ENCODE assay signal across 12 mouse cellular contexts in the genomic region with DNA sequence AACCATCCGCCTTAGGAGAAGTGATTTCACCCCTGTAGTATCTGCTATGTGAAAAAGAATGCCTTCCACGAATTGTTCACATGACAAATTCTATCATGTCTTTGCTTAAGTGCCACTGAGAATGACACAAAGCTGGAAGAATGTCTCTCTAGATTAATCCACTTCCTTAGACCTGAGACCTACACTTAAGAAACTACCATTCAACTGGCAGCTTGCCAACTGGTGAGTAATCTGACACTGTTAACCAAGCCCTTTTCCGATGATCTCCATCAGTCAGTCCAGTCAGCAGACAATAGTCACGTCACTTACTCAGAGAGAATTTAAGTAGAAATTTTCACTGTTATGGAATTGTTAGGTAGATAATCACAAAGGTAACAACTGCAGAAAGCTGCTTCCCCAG.
DNase-seq lines count a peak whose midpoint lies in the region; ATAC-seq lines count a peak whose summit lies in the region.
"Had no signal": no experiment of that assay in that cellular context is flagged by ENCODE, and none has a peak within 500 bp of the region (broad histone marks: within the 10 kb centered on the region; RNA-seq: fewer than 3 reads in every experiment).

No protein-coding gene starts in this region.

- peak; percentile 10 for DNase-seq in forebrain, embryonic 14.5 days (ENCODE audit: low spot score)
- no peak for DNase-seq in kidney, adult 18-20 months
- peak; percentile 5 for DNase-seq in urinary bladder, postnatal 14 days (ENCODE audit: low spot score)
- no peak for DNase-seq in urinary bladder, postnatal 10 days (ENCODE audit: low spot score)
- peak; percentile 75 for DNase-seq in embryonic facial prominence, embryonic 14.5 days (ENCODE audit: low spot score)
- DNase-seq in frontal cortex, postnatal 14 days (ENCODE audit: low spot score in 2 of 2) = no peak
- DNase-seq: layer of hippocampus, adult 9-11 months; right cerebral cortex, postnatal 4 days had no signal

- no peak overlapping the region for H3K4me2 ChIP-seq in forebrain, embryonic 14.5 days (ENCODE audit: low read length)
- no peak overlapping the region for H3K4me2 ChIP-seq in forebrain, embryonic 13.5 days
- H3K4me2 ChIP-seq in kidney, embryonic 15.5 days = no peak overlapping the region
- no peak overlapping the region for H3K4me2 ChIP-seq in embryonic facial prominence, embryonic 14.5 days (ENCODE audit: low read depth, low read length)

- H3K36me3 ChIP-seq in forebrain, embryonic 14.5 days (ENCODE audit: control insufficient read depth, insufficient read depth, low read length) = no peaks in the 10 kb centered on the region
- no peaks in the 10 kb centered on the region for H3K36me3 ChIP-seq in forebrain, embryonic 13.5 days (ENCODE audit: poor library complexity, severe bottlenecking)
- no peaks in the 10 kb centered on the region for H3K36me3 ChIP-seq in kidney, embryonic 15.5 days
- no peaks in the 10 kb centered on the region for H3K36me3 ChIP-seq in embryonic facial prominence, embryonic 14.5 days (ENCODE audit: control insufficient read depth, insufficient read depth, low read length)

- 59% methylated on average over 4 of the region's 4 CpGs for WGBS in forebrain, embryonic 14.5 days
- WGBS in forebrain, embryonic 13.5 days = 65% methylated on average over 4 of the region's 4 CpGs
- WGBS in kidney, embryonic 15.5 days = 40% methylated on average over 4 of the region's 4 CpGs
- 34% methylated on average over 4 of the region's 4 CpGs for WGBS in embryonic facial prominence, embryonic 14.5 days

- no peak overlapping the region for H3K27ac ChIP-seq in forebrain, embryonic 14.5 days (ENCODE audit: low read depth, low read length)
- H3K27ac ChIP-seq in forebrain, embryonic 13.5 days = no peak overlapping the region
- H3K27ac ChIP-seq in kidney, embryonic 15.5 days = 0 out of 2 replicates have a peak overlapping the region, but pooled peaks have one; percentile 7
- H3K27ac ChIP-seq in embryonic facial prominence, embryonic 14.5 days (replicated peaks; ENCODE audit: low read depth, low read length) = no peak overlapping the region
- H3K27ac ChIP-seq: hindbrain, postnatal 0 days; liver, embryonic 14.5 days had no signal

- no peak overlapping the region for H3K9ac ChIP-seq in forebrain, embryonic 14.5 days (ENCODE audit: low read length)
- H3K9ac ChIP-seq in forebrain, embryonic 13.5 days = no peak overlapping the region
- no peak overlapping the region for H3K9ac ChIP-seq in kidney, embryonic 15.5 days
- no peak overlapping the region for H3K9ac ChIP-seq in embryonic facial prominence, embryonic 14.5 days (ENCODE audit: low read depth, low read length)
- H3K9ac ChIP-seq: liver, embryonic 14.5 days had no signal

- no peak for ATAC-seq in forebrain, embryonic 14.5 days
- ATAC-seq in forebrain, embryonic 13.5 days = no peak
- no peak; the same call in 1 of the 2 replicates for ATAC-seq in kidney, embryonic 15.5 days (replicated peaks; ENCODE audit: low FRiP score)
- peak; percentile 41; the same call in 1 of the 2 replicates for ATAC-seq in embryonic facial prominence, embryonic 14.5 days (ENCODE audit: low read depth)
- ATAC-seq: hindbrain, postnatal 0 days had no signal

- H3K4me1 ChIP-seq in forebrain, embryonic 14.5 days (ENCODE audit: control insufficient read depth, insufficient read depth, low read length) = no peaks in the 10 kb centered on the region
- no peaks in the 10 kb centered on the region for H3K4me1 ChIP-seq in forebrain, embryonic 13.5 days
- H3K4me1 ChIP-seq in kidney, embryonic 15.5 days = 0 out of 2 replicates have a peak, but pooled peaks cover 3% of the 10 kb centered on the region
- H3K4me1 ChIP-seq in embryonic facial prominence, embryonic 14.5 days (ENCODE audit: control insufficient read depth, insufficient read depth, low read length) = no peaks in the 10 kb centered on the region

- H3K27me3 ChIP-seq in forebrain, embryonic 14.5 days (replicated peaks; ENCODE audit: control insufficient read depth, insufficient read depth, low read length) = no peaks in the 10 kb centered on the region
- no peaks in the 10 kb centered on the region for H3K27me3 ChIP-seq in forebrain, embryonic 13.5 days
- no peaks in the 10 kb centered on the region for H3K27me3 ChIP-seq in kidney, embryonic 15.5 days
- no peaks in the 10 kb centered on the region for H3K27me3 ChIP-seq in embryonic facial prominence, embryonic 14.5 days (replicated peaks; ENCODE audit: control insufficient read depth, insufficient read depth, low read length)

- H3K9me3 ChIP-seq in forebrain, embryonic 14.5 days (replicated peaks; ENCODE audit: control insufficient read depth, low read length) = no peaks in the 10 kb centered on the region
- H3K9me3 ChIP-seq in forebrain, embryonic 13.5 days (replicated peaks) = no peaks in the 10 kb centered on the region
- no peaks in the 10 kb centered on the region for H3K9me3 ChIP-seq in kidney, embryonic 15.5 days (replicated peaks)
- H3K9me3 ChIP-seq in embryonic facial prominence, embryonic 14.5 days (ENCODE audit: control insufficient read depth, low read length) = no peaks in the 10 kb centered on the region

- no peak overlapping the region for H3K4me3 ChIP-seq in forebrain, embryonic 14.5 days (ENCODE audit: low read depth, low read length)
- no peak overlapping the region for H3K4me3 ChIP-seq in forebrain, embryonic 13.5 days
- no peak overlapping the region for H3K4me3 ChIP-seq in kidney, embryonic 15.5 days (replicated peaks)
- no peak overlapping the region for H3K4me3 ChIP-seq in embryonic facial prominence, embryonic 14.5 days (ENCODE audit: low read depth, low read length)

Comparison
In these comparisons a context has a peak if more than half of its experiments do, and no peak if none do; other contexts are left out.
1. DNase-seq: peak in forebrain, embryonic 14.5 days (single experiment), urinary bladder, postnatal 14 days (single experiment) and embryonic facial prominence, embryonic 14.5 days (single experiment); none in kidney, adult 18-20 months (single experiment), urinary bladder, postnatal 10 days (single experiment) and frontal cortex, postnatal 14 days (0 of 2).